Mouse (Mus musculus): ENCODE data around the gene Agpat2. TPM values are rescaled to one million over a fixed set of nuclear protein-coding genes. Genes with fewer than 3 reads are reported as not detected.
A peak's percentile ranks its signal among the peaks of the same experiment; 100 is the strongest.

Agpat2 gene
- total and polyA plus RNA-seq, 3 experiments, result 22.3 to 42.4 TPM; not detected in 1

- TF ChIP-seq MEF2A (IDR thresholded peaks at IDR 0.05; ENCODE audit: extremely low read depth, insufficient replicate concordance, low read depth, low read length, poor library complexity, severe bottlenecking), result no peak
- TF ChIP-seq SIN3A (IDR thresholded peaks at IDR 0.05; ENCODE audit: low read length), result peak; percentile 47; the same call in 1 of the 2 replicates
- no peak for TF ChIP-seq ETS1 (IDR thresholded peaks at IDR 0.05; ENCODE audit: low read depth, low read length)
- TF ChIP-seq CHD2 (IDR thresholded peaks at IDR 0.05; ENCODE audit: low read length), result no peak
- TF ChIP-seq BHLHE40 (IDR thresholded peaks at IDR 0.05; ENCODE audit: borderline replicate concordance, low read depth, low read length), result no peak
- no peak for TF ChIP-seq TCF12 (IDR thresholded peaks at IDR 0.05; ENCODE audit: low read depth, low read length)
- TF ChIP-seq POLR2A (IDR thresholded peaks at IDR 0.05; ENCODE audit: control insufficient read depth in 1 of 2, insufficient read depth in 1 of 2, low read depth in 1 of 2, low read length in 2 of 2, poor library complexity in 1 of 2), result peak in 1 of 2 experiments; percentile 21; a peak in 1 of 4 replicates
- no peak for TF ChIP-seq NRF1 (IDR thresholded peaks at IDR 0.05; ENCODE audit: insufficient read depth, low read depth, low read length, poor library complexity, severe bottlenecking)
- peak; percentile 43; the same call in 1 of the 2 replicates for TF ChIP-seq POLR2AphosphoS2 (IDR thresholded peaks at IDR 0.05; ENCODE audit: low read length)
- peak; percentile 82 for TF ChIP-seq MAX (IDR thresholded peaks at IDR 0.05; ENCODE audit: low read length)
- TF ChIP-seq SMC3 (IDR thresholded peaks at IDR 0.05; ENCODE audit: low read depth, low read length), result no peak
Measured at GRCm38 (mm10) chr2:26639083-26639482, 34.9 kb upstream of the Agpat2 start (continued).

GRCm38 (mm10) chr2:26638572-26638971, 34.4 kb upstream of the Agpat2 start:
- Histone ChIP-seq H3K27ac (ENCODE audit: control insufficient read depth, low read depth, low read length) (peak overlapping the region; percentile 90), H3K4me1 (ENCODE audit: control insufficient read depth in 1 of 2, insufficient read depth in 2 of 2, low read length in 2 of 2) (peaks cover 0 to 27% of the 10 kb centered on the region in 2 experiments; a peak in 2 of 4 replicates)

GRCm38 (mm10) chr2:26638039-26638438, 33.8 kb upstream of the Agpat2 start:
- Histone ChIP-seq H3K27ac (ENCODE audit: control insufficient read depth, low read depth, low read length) (peak overlapping the region; percentile 90; the same call in 1 of the 2 replicates), H3K4me3 (ENCODE audit: control insufficient read depth in 1 of 2, insufficient read depth in 1 of 2, low read depth in 2 of 2, low read length in 2 of 2) (peak overlapping the region; percentile 82 to 98), H3K4me1 (ENCODE audit: control insufficient read depth in 1 of 2, insufficient read depth in 2 of 2, low read length in 2 of 2) (peaks cover 0 to 27% of the 10 kb centered on the region in 2 experiments; a peak in 2 of 4 replicates), H3K36me3 (ENCODE audit: control insufficient read depth in 1 of 2, insufficient read depth in 2 of 2, low read length in 2 of 2) (peaks cover 14 to 17% of the 10 kb centered on the region in 2 experiments), H3K79me2 (ENCODE audit: control insufficient read depth, insufficient read depth, low read length, poor library complexity) (peaks cover 25% of the 10 kb centered on the region), H3K9me3 (replicated peaks; ENCODE audit: insufficient read depth, low read length) (no peaks in the 10 kb centered on the region), H3K27me3 (ENCODE audit: control insufficient read depth in 1 of 2, insufficient read depth in 2 of 2, low read length in 2 of 2) (no peaks in the 10 kb centered on the region), H3K9ac (ENCODE audit: control insufficient read depth, low read depth, low read length, poor library complexity, severe bottlenecking) (peak overlapping the region; percentile 98)
- TF ChIP-seq GATA1 (IDR thresholded peaks at IDR 0.05; ENCODE audit: low read depth, low read length), result peak; percentile 61; the same call in 1 of the 2 replicates
- TF ChIP-seq TBP (IDR thresholded peaks at IDR 0.05; ENCODE audit: low read depth, low read length), result peak; percentile 51; the same call in 1 of the 2 replicates
- no peak for TF ChIP-seq KAT2A (conservative IDR thresholded peaks at IDR 0.05; ENCODE audit: low read depth, low read length)
- TF ChIP-seq POLR2A (IDR thresholded peaks at IDR 0.05; ENCODE audit: control insufficient read depth in 1 of 2, insufficient read depth in 1 of 2, low read depth in 1 of 2, low read length in 2 of 2, poor library complexity in 1 of 2), result peak in 1 of 2 experiments; percentile 66; a peak in 1 of 4 replicates
- peak; percentile 44; the same call in 1 of the 2 replicates for TF ChIP-seq RCOR1 (IDR thresholded peaks at IDR 0.05; ENCODE audit: low read depth, low read length)
- no peak for TF ChIP-seq CTCF (IDR thresholded peaks at IDR 0.05 in 2 of 3, conservative IDR thresholded peaks at IDR 0.05 in 1 of 3; ENCODE audit: control insufficient read depth in 1 of 3, insufficient read depth in 1 of 3, low read depth in 2 of 3, low read length in 3 of 3, poor library complexity in 1 of 3, severe bottlenecking in 1 of 3)
- no peak for TF ChIP-seq MAZ (IDR thresholded peaks at IDR 0.05; ENCODE audit: low read depth, low read length)
- no peak for TF ChIP-seq BHLHE40 (IDR thresholded peaks at IDR 0.05; ENCODE audit: borderline replicate concordance, low read depth, low read length)
- TF ChIP-seq CHD1 (IDR thresholded peaks at IDR 0.05; ENCODE audit: low read depth, low read length), result 0 out of 2 replicates have a peak, but pooled peaks have one; percentile 1
- peak; percentile 75; the same call in 1 of the 2 replicates for TF ChIP-seq MYC (IDR thresholded peaks at IDR 0.05; ENCODE audit: low read depth, low read length)
- no peak for TF ChIP-seq SIN3A (IDR thresholded peaks at IDR 0.05; ENCODE audit: low read length)
- peak; percentile 42; the same call in 1 of the 2 replicates for TF ChIP-seq POLR2AphosphoS2 (IDR thresholded peaks at IDR 0.05; ENCODE audit: low read length)
- 0 out of 4 replicates have a peak, but pooled peaks of 1 of the 2 experiments have one; percentile 1 for TF ChIP-seq EP300 (IDR thresholded peaks at IDR 0.05; ENCODE audit: low read depth in 1 of 2, low read length in 2 of 2)
- 0 out of 2 replicates have a peak, but pooled peaks have one; percentile 17 for TF ChIP-seq MXI1 (IDR thresholded peaks at IDR 0.05; ENCODE audit: low read depth, low read length)
- peak; percentile 74 for DNase-seq (ENCODE audit: low read depth, low spot score)

More at GRCm38 (mm10) chr2:26638572-26638971, 34.4 kb upstream of the Agpat2 start:
- no peak for DNase-seq (ENCODE audit: low read depth, low spot score)
- peaks cover 14 to 17% of the 10 kb centered on the region in 2 experiments for H3K36me3 ChIP-seq (ENCODE audit: control insufficient read depth in 1 of 2, insufficient read depth in 2 of 2, low read length in 2 of 2)
- H3K9me3 ChIP-seq (replicated peaks; ENCODE audit: insufficient read depth, low read length), result no peaks in the 10 kb centered on the region
- peak overlapping the region; percentile 98 for H3K9ac ChIP-seq (ENCODE audit: control insufficient read depth, low read depth, low read length, poor library complexity, severe bottlenecking)
- no peaks in the 10 kb centered on the region for H3K27me3 ChIP-seq (ENCODE audit: control insufficient read depth in 1 of 2, insufficient read depth in 2 of 2, low read length in 2 of 2)
- peaks cover 25% of the 10 kb centered on the region for H3K79me2 ChIP-seq (ENCODE audit: control insufficient read depth, insufficient read depth, low read length, poor library complexity)
- TF ChIP-seq CHD1 (IDR thresholded peaks at IDR 0.05; ENCODE audit: low read depth, low read length) (no peak), EP300 (IDR thresholded peaks at IDR 0.05; ENCODE audit: low read depth in 1 of 2, low read length in 2 of 2) (no peak), NRF1 (IDR thresholded peaks at IDR 0.05; ENCODE audit: insufficient read depth, low read depth, low read length, poor library complexity, severe bottlenecking) (no peak), KAT2A (conservative IDR thresholded peaks at IDR 0.05; ENCODE audit: low read depth, low read length) (no peak), UBTF (IDR thresholded peaks at IDR 0.05; ENCODE audit: borderline replicate concordance, insufficient read depth, low read depth, low read length) (no peak), POLR2A (IDR thresholded peaks at IDR 0.05; ENCODE audit: control insufficient read depth in 1 of 2, insufficient read depth in 1 of 2, low read depth in 1 of 2, low read length in 2 of 2, poor library complexity in 1 of 2) (0 out of 4 replicates have a peak, but pooled peaks of 1 of the 2 experiments have one; percentile 12)
- peak overlapping the region; percentile 82 to 98 for H3K4me3 ChIP-seq (ENCODE audit: control insufficient read depth in 1 of 2, insufficient read depth in 1 of 2, low read depth in 2 of 2, low read length in 2 of 2)

Measured in MEL (cell line).